Mouse (Mus musculus): Measurements from ENCODE around the gene Lrmda.

Lrmda gene

DNA sequence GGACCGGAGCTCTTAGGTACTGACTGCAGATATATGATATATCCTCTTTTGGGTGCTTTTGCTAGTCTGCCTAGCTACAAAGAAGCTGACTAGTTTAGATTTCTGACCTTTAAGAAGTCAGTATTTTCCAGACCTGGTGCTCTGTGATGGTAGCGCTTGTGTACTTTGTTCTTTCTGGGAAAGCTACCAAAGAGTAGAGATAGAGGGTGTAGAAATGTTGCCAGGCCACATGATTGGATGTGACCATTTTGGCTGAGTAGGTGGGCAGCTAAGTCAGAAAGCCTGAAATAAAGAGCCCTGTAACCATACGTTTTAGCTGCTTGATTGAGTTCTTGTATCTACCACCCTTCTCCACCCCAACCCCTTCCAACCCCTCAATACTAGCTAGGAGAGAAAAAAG is 398.2 kb downstream of the Lrmda start:
- Histone ChIP-seq H3K27me3 (ENCODE audit: insufficient read depth, low read length) (no peaks in the 10 kb centered on the region), H3K4me1 (replicated peaks; ENCODE audit: low read depth, low read length) (no peaks in the 10 kb centered on the region)
- no peak for TF ChIP-seq POU5F1 (IDR thresholded peaks at IDR 0.05; ENCODE audit: borderline replicate concordance, low read length)
- no peak for TF ChIP-seq NANOG (IDR thresholded peaks at IDR 0.05; ENCODE audit: borderline replicate concordance, low read length)
- TF ChIP-seq CTCF (conservative IDR thresholded peaks at IDR 0.05; ENCODE audit: low read length) = no peak

DNA sequence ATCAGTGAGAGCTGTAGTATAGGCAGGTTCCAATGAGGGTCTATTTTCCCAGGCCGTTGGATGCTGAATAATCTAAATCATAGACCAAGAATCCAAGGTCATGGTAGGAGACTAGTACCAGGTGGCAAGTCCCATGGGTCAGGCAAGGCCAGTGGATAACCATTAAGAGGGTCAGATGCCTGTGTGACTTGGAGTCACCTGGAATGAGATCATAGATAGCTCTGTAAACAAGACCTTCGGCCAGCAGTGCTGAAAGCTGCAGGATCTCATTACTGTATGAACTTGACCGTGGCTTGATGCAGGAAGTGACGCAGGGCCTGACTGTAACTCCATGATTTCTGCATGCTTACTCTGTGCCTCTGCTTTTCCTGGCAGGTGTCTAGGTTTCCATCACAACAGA is 402.2 kb downstream of the Lrmda start:
- TF ChIP-seq NANOG (IDR thresholded peaks at IDR 0.05; ENCODE audit: borderline replicate concordance, low read length) (no peak), CTCF (conservative IDR thresholded peaks at IDR 0.05; ENCODE audit: low read length) (no peak), POU5F1 (IDR thresholded peaks at IDR 0.05; ENCODE audit: borderline replicate concordance, low read length) (no peak)
- no peaks in the 10 kb centered on the region for H3K9me3 ChIP-seq (ENCODE audit: low read length)
- no peaks in the 10 kb centered on the region for H3K27me3 ChIP-seq (ENCODE audit: insufficient read depth, low read length)
- no peaks in the 10 kb centered on the region for H3K4me1 ChIP-seq (replicated peaks; ENCODE audit: low read depth, low read length)
- no peaks in the 10 kb centered on the region for H3K36me3 ChIP-seq (ENCODE audit: insufficient read depth, low read length)
- H3K4me3 ChIP-seq (replicated peaks; ENCODE audit: low read length) = no peak overlapping the region

More for the DNA sequence above, 398.2 kb downstream of the Lrmda start:
- Histone ChIP-seq H3K4me3 (replicated peaks; ENCODE audit: low read length) (no peak overlapping the region), H3K36me3 (ENCODE audit: insufficient read depth, low read length) (no peaks in the 10 kb centered on the region), H3K9me3 (ENCODE audit: low read length) (no peaks in the 10 kb centered on the region)

DNA sequence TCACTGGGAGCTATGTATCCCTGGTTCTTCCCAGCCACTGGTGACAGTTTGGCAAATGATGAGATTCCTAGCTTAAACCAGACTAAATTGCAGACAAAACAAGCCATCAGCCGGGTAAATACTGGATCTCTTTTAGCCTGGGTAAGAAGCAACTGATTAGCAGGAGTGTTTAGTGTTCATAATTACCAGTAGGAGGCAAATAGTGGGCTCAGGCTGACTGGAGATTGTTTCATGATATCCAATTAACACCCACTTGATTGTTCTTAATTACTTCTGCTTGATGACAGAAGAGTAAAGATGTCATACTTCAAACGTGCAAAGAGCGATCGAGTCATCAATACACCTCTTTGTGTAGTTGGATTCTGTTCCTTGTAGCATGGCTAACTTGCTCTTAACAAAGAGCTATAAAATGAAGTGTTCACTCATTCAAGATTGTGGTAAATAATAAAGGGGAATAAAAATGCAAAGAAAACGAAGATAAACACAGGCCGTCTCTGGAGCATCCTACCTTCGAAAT is 405.6 kb downstream of the Lrmda start:
- TF ChIP-seq POU5F1 (IDR thresholded peaks at IDR 0.05; ENCODE audit: borderline replicate concordance, low read length) (no peak), NANOG (IDR thresholded peaks at IDR 0.05; ENCODE audit: borderline replicate concordance, low read length) (no peak), CTCF (conservative IDR thresholded peaks at IDR 0.05; ENCODE audit: low read length) (no peak)
- no peaks in the 10 kb centered on the region for H3K27me3 ChIP-seq (ENCODE audit: insufficient read depth, low read length)
- no peaks in the 10 kb centered on the region for H3K9me3 ChIP-seq (ENCODE audit: low read length)
- no peaks in the 10 kb centered on the region for H3K36me3 ChIP-seq (ENCODE audit: insufficient read depth, low read length)
- no peak overlapping the region for H3K4me3 ChIP-seq (replicated peaks; ENCODE audit: low read length)
- no peaks in the 10 kb centered on the region for H3K4me1 ChIP-seq (replicated peaks; ENCODE audit: low read depth, low read length)

DNA sequence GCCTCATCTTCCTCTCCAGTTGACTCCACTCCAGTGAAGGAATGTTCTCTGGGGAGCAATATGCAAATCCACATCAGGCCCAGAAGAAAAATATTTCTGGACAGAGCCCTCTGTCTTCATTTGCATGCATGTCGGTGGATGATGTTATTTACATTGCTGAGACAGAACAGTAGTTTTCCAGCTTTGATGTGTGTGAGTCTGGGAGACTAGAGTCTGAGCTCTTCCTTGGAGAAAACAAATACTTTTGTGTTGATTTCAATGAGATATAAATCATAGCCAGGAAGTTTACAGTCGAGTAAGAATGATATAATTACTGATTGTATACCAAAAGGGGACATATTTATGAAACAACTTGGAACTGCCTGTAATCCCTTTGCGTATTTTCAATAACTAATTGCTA is 415.9 kb downstream of the Lrmda start:
- Histone ChIP-seq H3K4me3 (replicated peaks; ENCODE audit: low read length) (no peak overlapping the region), H3K9me3 (ENCODE audit: low read length) (no peaks in the 10 kb centered on the region), H3K4me1 (replicated peaks; ENCODE audit: low read depth, low read length) (no peaks in the 10 kb centered on the region), H3K27me3 (ENCODE audit: insufficient read depth, low read length) (no peaks in the 10 kb centered on the region), H3K36me3 (ENCODE audit: insufficient read depth, low read length) (no peaks in the 10 kb centered on the region)
- no peak for TF ChIP-seq NANOG (IDR thresholded peaks at IDR 0.05; ENCODE audit: borderline replicate concordance, low read length)
- TF ChIP-seq POU5F1 (IDR thresholded peaks at IDR 0.05; ENCODE audit: borderline replicate concordance, low read length) = no peak
- no peak for TF ChIP-seq CTCF (conservative IDR thresholded peaks at IDR 0.05; ENCODE audit: low read length)

DNA sequence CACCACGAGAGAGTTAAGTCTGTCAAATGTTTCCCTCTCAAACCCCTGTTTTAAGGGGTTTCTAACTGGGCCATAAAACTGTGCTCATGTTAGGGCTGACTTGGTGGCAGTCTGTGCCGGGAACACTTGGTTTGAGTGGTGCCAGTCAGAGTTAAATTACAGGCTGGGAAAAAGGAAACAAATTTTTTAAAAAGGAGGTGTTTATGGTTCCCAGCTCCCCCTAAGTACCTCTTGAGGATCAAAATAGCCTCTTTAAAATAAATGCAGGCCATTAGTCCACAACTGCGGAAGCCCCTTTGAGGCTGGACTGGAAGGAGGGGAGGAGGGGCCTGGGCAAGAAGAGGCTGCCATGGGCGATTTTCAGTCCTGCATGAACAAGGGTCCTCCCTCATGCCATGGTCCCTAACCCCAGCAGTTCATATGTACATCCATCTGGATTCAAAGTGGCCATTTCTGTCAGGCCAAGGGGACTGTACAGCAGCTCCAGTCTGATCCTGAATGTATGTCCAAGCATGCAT is 416.4 kb downstream of the Lrmda start:
- no peaks in the 10 kb centered on the region for H3K36me3 ChIP-seq (ENCODE audit: insufficient read depth, low read length)

DNA sequence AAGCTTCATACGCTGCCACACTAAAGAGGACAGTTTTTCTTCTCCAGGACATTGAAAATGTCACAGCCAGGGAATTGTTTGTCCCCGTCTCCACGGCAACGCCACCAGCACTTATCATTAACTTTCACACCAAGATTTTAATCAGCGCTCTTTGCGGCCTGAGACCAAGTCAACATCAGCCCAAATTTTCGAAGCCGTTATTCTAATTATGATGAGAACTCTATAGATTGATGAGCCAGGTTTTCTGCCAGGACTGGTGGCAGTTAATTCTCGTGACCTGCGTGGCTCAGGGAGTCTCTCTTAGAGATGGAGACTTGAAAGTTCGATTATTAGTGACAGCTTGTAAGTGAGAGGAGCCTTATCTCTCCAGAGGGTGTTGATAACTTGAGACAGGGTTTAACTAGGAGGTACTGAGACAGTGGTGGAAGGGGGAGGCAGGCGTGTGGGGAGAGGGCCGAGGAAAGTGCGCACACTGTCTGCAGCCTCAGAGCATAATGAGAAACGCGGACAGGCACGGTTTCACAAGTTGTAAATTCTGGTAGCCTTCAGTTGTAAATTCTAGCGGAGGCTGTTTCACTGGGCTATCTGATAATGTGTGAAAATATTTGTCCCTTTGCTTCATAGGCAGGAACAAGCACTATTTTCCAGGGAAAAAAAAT is 421.0 kb downstream of the Lrmda start:
- Histone ChIP-seq H3K9me3 (ENCODE audit: low read length) (no peaks in the 10 kb centered on the region), H3K4me3 (replicated peaks; ENCODE audit: low read length) (no peak overlapping the region), H3K4me1 (replicated peaks; ENCODE audit: low read depth, low read length) (no peaks in the 10 kb centered on the region), H3K36me3 (ENCODE audit: insufficient read depth, low read length) (no peaks in the 10 kb centered on the region), H3K27me3 (ENCODE audit: insufficient read depth, low read length) (no peaks in the 10 kb centered on the region; the same call in 1 of the 2 replicates)
- TF ChIP-seq CTCF (conservative IDR thresholded peaks at IDR 0.05; ENCODE audit: low read length) (no peak), NANOG (IDR thresholded peaks at IDR 0.05; ENCODE audit: borderline replicate concordance, low read length) (no peak), POU5F1 (IDR thresholded peaks at IDR 0.05; ENCODE audit: borderline replicate concordance, low read length) (no peak)

More for the DNA sequence above, 416.4 kb downstream of the Lrmda start:
- Histone ChIP-seq H3K4me1 (replicated peaks; ENCODE audit: low read depth, low read length) (no peaks in the 10 kb centered on the region), H3K9me3 (ENCODE audit: low read length) (no peaks in the 10 kb centered on the region), H3K4me3 (replicated peaks; ENCODE audit: low read length) (no peak overlapping the region), H3K27me3 (ENCODE audit: insufficient read depth, low read length) (no peaks in the 10 kb centered on the region)
- TF ChIP-seq POU5F1 (IDR thresholded peaks at IDR 0.05; ENCODE audit: borderline replicate concordance, low read length) (no peak), CTCF (conservative IDR thresholded peaks at IDR 0.05; ENCODE audit: low read length) (no peak), NANOG (IDR thresholded peaks at IDR 0.05; ENCODE audit: borderline replicate concordance, low read length) (no peak)

DNA sequence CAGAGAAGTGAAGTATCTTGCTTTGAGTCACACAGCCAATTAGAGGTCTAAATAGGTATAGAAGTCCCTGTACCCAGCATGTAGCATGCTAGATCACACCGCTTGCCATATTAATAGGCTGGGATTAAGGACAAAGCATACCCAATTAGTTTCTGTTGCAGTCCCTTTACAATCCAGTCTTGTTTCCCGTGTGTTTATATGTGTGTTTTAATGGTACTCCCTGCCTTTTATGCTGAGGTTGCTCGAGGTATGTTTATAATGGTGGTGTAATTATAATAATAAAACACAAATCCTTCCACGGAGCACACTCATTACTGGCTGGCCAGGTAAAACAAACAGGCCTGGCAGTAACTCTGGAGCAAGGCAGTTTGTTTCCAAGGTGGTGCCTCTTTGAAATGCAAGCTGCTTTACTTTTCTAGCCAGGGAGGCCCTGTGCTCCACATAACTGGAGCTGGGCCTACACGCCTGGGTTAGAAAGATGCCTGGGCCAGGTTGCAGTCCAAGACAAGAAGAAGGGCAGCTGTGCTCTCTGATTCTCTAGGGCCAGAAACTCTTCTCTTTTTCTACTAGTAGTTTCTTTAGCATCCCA is 422.4 kb downstream of the Lrmda start:
- Histone ChIP-seq H3K36me3 (ENCODE audit: insufficient read depth, low read length) (no peaks in the 10 kb centered on the region), H3K9me3 (ENCODE audit: low read length) (no peaks in the 10 kb centered on the region), H3K4me3 (replicated peaks; ENCODE audit: low read length) (no peak overlapping the region), H3K27me3 (ENCODE audit: insufficient read depth, low read length) (no peaks in the 10 kb centered on the region; the same call in 1 of the 2 replicates), H3K4me1 (replicated peaks; ENCODE audit: low read depth, low read length) (no peaks in the 10 kb centered on the region)
- no peak for TF ChIP-seq CTCF (conservative IDR thresholded peaks at IDR 0.05; ENCODE audit: low read length)
- TF ChIP-seq NANOG (IDR thresholded peaks at IDR 0.05; ENCODE audit: borderline replicate concordance, low read length) = no peak
- no peak for TF ChIP-seq POU5F1 (IDR thresholded peaks at IDR 0.05; ENCODE audit: borderline replicate concordance, low read length)

DNA sequence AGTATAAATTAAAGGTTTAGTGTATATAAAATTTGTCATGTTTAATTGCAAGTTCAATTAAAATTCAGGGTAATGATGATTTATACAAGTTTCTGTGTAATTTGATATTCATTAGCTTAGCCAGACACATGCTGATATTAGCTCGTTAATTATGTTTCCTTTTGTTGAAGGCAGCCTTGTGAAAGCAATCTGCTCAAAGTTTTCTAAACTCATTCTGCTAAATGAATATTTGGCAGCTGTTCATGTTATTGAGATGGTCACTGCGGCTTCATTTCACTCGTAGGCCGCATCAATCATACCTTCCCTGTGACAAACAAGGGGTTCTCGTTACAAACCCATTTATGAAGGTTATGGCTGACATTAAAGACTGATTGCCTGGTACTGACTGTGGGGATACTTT is 423.2 kb downstream of the Lrmda start:
- Histone ChIP-seq H3K27me3 (ENCODE audit: insufficient read depth, low read length) (no peaks in the 10 kb centered on the region; the same call in 1 of the 2 replicates), H3K4me3 (replicated peaks; ENCODE audit: low read length) (no peak overlapping the region), H3K36me3 (ENCODE audit: insufficient read depth, low read length) (no peaks in the 10 kb centered on the region), H3K9me3 (ENCODE audit: low read length) (no peaks in the 10 kb centered on the region), H3K4me1 (replicated peaks; ENCODE audit: low read depth, low read length) (no peaks in the 10 kb centered on the region)
- TF ChIP-seq NANOG (IDR thresholded peaks at IDR 0.05; ENCODE audit: borderline replicate concordance, low read length) = no peak
- TF ChIP-seq CTCF (conservative IDR thresholded peaks at IDR 0.05; ENCODE audit: low read length) = no peak
- no peak for TF ChIP-seq POU5F1 (IDR thresholded peaks at IDR 0.05; ENCODE audit: borderline replicate concordance, low read length)
